24 mouse cellular contexts compared by ENCODE assay signal in the genomic region with DNA sequence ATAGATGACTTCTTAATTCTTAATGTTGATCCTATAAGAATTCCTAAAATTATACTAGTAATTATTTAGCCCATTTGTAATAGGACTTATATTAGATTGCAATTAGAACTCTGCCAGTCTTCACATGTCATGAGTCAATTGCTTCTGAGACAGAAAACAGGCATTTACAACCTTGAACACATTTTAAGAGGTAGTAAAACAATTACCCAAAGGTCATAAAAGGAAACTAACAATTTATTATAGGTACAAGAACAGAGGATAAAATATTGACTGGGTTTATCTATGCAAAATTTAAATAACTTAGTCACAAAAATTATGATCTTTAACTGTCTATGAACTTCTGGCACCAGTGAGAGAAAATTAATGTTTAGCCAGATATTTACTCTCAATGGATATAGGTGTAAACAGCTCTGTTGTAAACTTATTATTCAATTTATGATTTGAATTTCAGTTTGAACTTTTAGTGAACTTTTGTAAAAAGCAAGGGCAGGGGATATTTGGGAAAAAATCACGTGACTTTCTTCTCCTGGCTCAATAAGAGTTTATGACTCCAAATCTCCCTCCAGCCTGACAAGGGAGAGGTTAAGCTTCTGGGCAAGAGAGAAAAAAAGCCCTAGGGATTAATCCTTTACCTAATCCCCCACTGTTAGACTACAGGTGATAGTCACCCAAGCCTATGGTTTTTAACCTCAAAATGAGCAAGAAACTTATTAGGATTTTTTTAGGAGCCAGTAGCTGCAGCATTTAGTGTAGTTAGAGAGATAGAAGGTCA. TPM values are rescaled to one million over a fixed set of nuclear protein-coding genes. Genes with fewer than 3 reads are reported as not detected.
DNase-seq lines count a peak whose midpoint lies in the region; ATAC-seq and TF ChIP-seq lines count a peak whose summit lies in the region.
"Had no signal": no experiment of that assay in that cellular context is flagged by ENCODE, and none has a peak within 500 bp of the region (broad histone marks: within the 10 kb centered on the region; RNA-seq: fewer than 3 reads in every experiment).

No protein-coding gene starts in this region.

- H3K36me3 ChIP-seq in intestine, embryonic 15.5 days: no peaks in the 10 kb centered on the region
- H3K36me3 ChIP-seq in intestine, embryonic 16.5 days (ENCODE audit: control insufficient read depth, insufficient read depth, low read length): no peaks in the 10 kb centered on the region
- H3K36me3 ChIP-seq in intestine, postnatal 0 days (ENCODE audit: control insufficient read depth, insufficient read depth): no peaks in the 10 kb centered on the region
- no peaks in the 10 kb centered on the region for H3K36me3 ChIP-seq in forebrain, embryonic 15.5 days
- H3K36me3 ChIP-seq: G1E had no signal

- no peak overlapping the region for H3K4me2 ChIP-seq in intestine, embryonic 15.5 days (replicated peaks)
- no peak overlapping the region for H3K4me2 ChIP-seq in intestine, embryonic 16.5 days (ENCODE audit: low read depth, low read length)
- H3K4me2 ChIP-seq in intestine, postnatal 0 days (replicated peaks; ENCODE audit: low read depth): no peak overlapping the region
- no peak overlapping the region for H3K4me2 ChIP-seq in forebrain, embryonic 15.5 days (replicated peaks)

- no peaks in the 10 kb centered on the region for H3K9me3 ChIP-seq in intestine, embryonic 15.5 days
- H3K9me3 ChIP-seq in intestine, embryonic 16.5 days (ENCODE audit: control insufficient read depth, low read length): no peaks in the 10 kb centered on the region
- peaks cover 6% of the 10 kb centered on the region; the same call in 1 of the 2 replicates for H3K9me3 ChIP-seq in intestine, postnatal 0 days (ENCODE audit: control insufficient read depth)
- H3K9me3 ChIP-seq in forebrain, embryonic 15.5 days: no peaks in the 10 kb centered on the region

- H3K27me3 ChIP-seq in intestine, embryonic 15.5 days (replicated peaks): no peaks in the 10 kb centered on the region
- no peaks in the 10 kb centered on the region for H3K27me3 ChIP-seq in intestine, embryonic 16.5 days (replicated peaks; ENCODE audit: control insufficient read depth, insufficient read depth, low read length)
- no peaks in the 10 kb centered on the region for H3K27me3 ChIP-seq in intestine, postnatal 0 days (replicated peaks; ENCODE audit: control insufficient read depth, insufficient read depth, low read length)
- no peaks in the 10 kb centered on the region for H3K27me3 ChIP-seq in forebrain, embryonic 15.5 days
- H3K27me3 ChIP-seq: CH12.LX, Patski had no signal

- no peak overlapping the region for H3K4me3 ChIP-seq in intestine, embryonic 15.5 days (replicated peaks)
- H3K4me3 ChIP-seq in intestine, embryonic 16.5 days (ENCODE audit: low read length): no peak overlapping the region
- H3K4me3 ChIP-seq in intestine, postnatal 0 days (ENCODE audit: low read depth, low read length): no peak overlapping the region
- no peak overlapping the region for H3K4me3 ChIP-seq in forebrain, embryonic 15.5 days

- TF ChIP-seq CTCF in intestine, postnatal 0 days (IDR thresholded peaks at IDR 0.05; ENCODE audit: low read depth): no peak

- no peak overlapping the region for H3K27ac ChIP-seq in intestine, embryonic 15.5 days
- no peak overlapping the region for H3K27ac ChIP-seq in intestine, embryonic 16.5 days (ENCODE audit: low read length)
- no peak overlapping the region for H3K27ac ChIP-seq in intestine, postnatal 0 days (ENCODE audit: low read depth, low read length)
- H3K27ac ChIP-seq in forebrain, embryonic 15.5 days (replicated peaks): no peak overlapping the region

- ATAC-seq in intestine, embryonic 15.5 days: peak; percentile 82
- peak; percentile 76 for ATAC-seq in intestine, embryonic 16.5 days
- ATAC-seq in intestine, postnatal 0 days: peak; percentile 41; the same call in 1 of the 2 replicates
- ATAC-seq in forebrain, embryonic 15.5 days (replicated peaks): no peak
- ATAC-seq: activated CD4-positive, CD25-positive, alpha-beta regulatory T cell, adult 4 months; CD4-positive, CD25-positive, alpha-beta regulatory T cell, adult 4 months; Patski had no signal

- H3K9ac ChIP-seq in intestine, embryonic 15.5 days: no peak overlapping the region
- H3K9ac ChIP-seq in intestine, embryonic 16.5 days (ENCODE audit: low read depth, low read length): no peak overlapping the region
- no peak overlapping the region for H3K9ac ChIP-seq in intestine, postnatal 0 days (ENCODE audit: low read depth, low read length)
- H3K9ac ChIP-seq in forebrain, embryonic 15.5 days (replicated peaks): no peak overlapping the region

- no peaks in the 10 kb centered on the region for H3K4me1 ChIP-seq in intestine, embryonic 15.5 days (replicated peaks)
- H3K4me1 ChIP-seq in intestine, embryonic 16.5 days (ENCODE audit: control insufficient read depth, insufficient read depth, low read length): no peaks in the 10 kb centered on the region
- no peaks in the 10 kb centered on the region for H3K4me1 ChIP-seq in intestine, postnatal 0 days (replicated peaks; ENCODE audit: control insufficient read depth, insufficient read depth, low read length)
- no peaks in the 10 kb centered on the region for H3K4me1 ChIP-seq in forebrain, embryonic 15.5 days

- DNase-seq in retina, embryonic 14.5 days (ENCODE audit: low spot score): no peak
- no peak for DNase-seq in layer of hippocampus, postnatal 36 days
- DNase-seq: adrenal gland, adult 2 months; adrenal gland, adult 8-10 months; adrenal gland, postnatal 10 days; adrenal gland, postnatal 14 days; adrenal gland, postnatal 25 days; adrenal gland, postnatal 36 days; B cell, adult 2 months; cerebellum, adult 11 months; cerebellum, adult 11-12 months; cerebellum, adult 18-20 months had no signal

- WGBS in intestine, embryonic 15.5 days: 16% methylated on average over 1 of the region's 1 CpGs
- WGBS in intestine, embryonic 16.5 days: 21% methylated on average over 1 of the region's 1 CpGs
- 8% methylated on average over 1 of the region's 1 CpGs for WGBS in intestine, postnatal 0 days
- 65% methylated on average over 1 of the region's 1 CpGs for WGBS in forebrain, embryonic 15.5 days

RNA-seq across cellular contexts. Expression of a gene that starts 17.3 kb away (rescaled TPM):
- polyA plus RNA-seq in intestine, embryonic 15.5 days (2015; fragmentation: Nextera tagmentation; extraction: Ambion mirVana): 0.16 TPM in 1 of 2 replicates, not detected in the other
- polyA plus RNA-seq in intestine, embryonic 16.5 days (2015; fragmentation: Nextera tagmentation; extraction: Ambion mirVana): 0.20 TPM in 1 of 2 replicates, not detected in the other
- 0.17 and 1.2 TPM in 2 replicates for polyA plus RNA-seq in intestine, postnatal 0 days (2015; fragmentation: Nextera tagmentation; extraction: Ambion mirVana)
- not detected in 2 replicates for polyA plus RNA-seq in forebrain, embryonic 15.5 days (2015; fragmentation: Nextera tagmentation; extraction: Ambion mirVana)
- total RNA-seq in layer of hippocampus, postnatal 36 days (2021): 1 to 10 TPM; 1.1 to 1.2 TPM
- total RNA-seq: adrenal gland, adult 2 months; adrenal gland, postnatal 10 days; adrenal gland, postnatal 14 days; adrenal gland, postnatal 25 days; adrenal gland, postnatal 36 days; adrenal gland, postnatal 4 days; CH12.LX; MEL had no signal
- polyA plus RNA-seq: C2C12, G1E, Patski had no signal
